Mouse (Mus musculus) CH12.LX (cell line): ENCODE measurements around the gene Ilvbl. TPM values are rescaled to one million over a fixed set of nuclear protein-coding genes. Genes with fewer than 3 reads are reported as not detected.

Experiments used
- DNase-seq: peaks from one replicate; pipeline ENCODE4 v3.0.0-alpha.2; 2013; ENCODE audit errors: extremely low read depth
- H3K27ac ChIP-seq: 2 replicates; pipeline ENCODE4 v1.5.1; 2012; ENCODE audit warnings: low read depth, mild to moderate bottlenecking, control low read depth, moderate library complexity; ENCODE audit not compliant: insufficient read depth
- H3K27me3 ChIP-seq: replicated peaks from 2 replicates; pipeline ENCODE3; 2012; ENCODE audit warnings: inconsistent platforms
- H3K36me3 ChIP-seq, 2 experiments: replicated peaks in 1 of 2; 2 replicates each; pipeline versions ENCODE3 to v1.6.1; 2012; ENCODE audit warnings: inconsistent platforms in 1 of 2, low read length in 1 of 2, mild to moderate bottlenecking in 1 of 2, mixed read lengths in 1 of 2, moderate library complexity in 1 of 2; ENCODE audit not compliant: control insufficient read depth in 1 of 2, insufficient read depth in 1 of 2
- H3K4me1 ChIP-seq, 2 experiments: 2 replicates each; pipeline ENCODE4 v1.6.1; 2012; ENCODE audit warnings: inconsistent platforms in 1 of 2, moderate library complexity in 1 of 2; ENCODE audit not compliant: insufficient read depth in 2 of 2, control insufficient read depth in 1 of 2
- H3K4me2 ChIP-seq: 2 replicates; pipeline ENCODE4 v1.6.1; 2012; ENCODE audit warnings: low read depth, mild to moderate bottlenecking, control low read depth; ENCODE audit not compliant: poor library complexity, insufficient read depth, severe bottlenecking
- H3K4me3 ChIP-seq, 3 experiments: fragments of 150-350 bp in 1 of 3; sonication (generic) in 1 of 3; replicated peaks in 1 of 3; 2 replicates each; pipeline versions ENCODE3 to v1.5.1; 2011 to 2012; ENCODE audit warnings: low read depth in 2 of 3, low read length in 2 of 3, mild to moderate bottlenecking in 2 of 3, moderate library complexity in 2 of 3, control low read depth in 1 of 3, improper control_type of control experiment in 1 of 3, inconsistent platforms in 1 of 3, mixed read lengths in 1 of 3; ENCODE audit not compliant: poor library complexity in 1 of 3
- H3K79me2 ChIP-seq: replicated peaks from 2 replicates; pipeline ENCODE4 v1.6.1; 2012; ENCODE audit warnings: mild to moderate bottlenecking, moderate library complexity; ENCODE audit not compliant: control insufficient read depth, poor library complexity, insufficient read depth, severe bottlenecking; ENCODE audit errors: extremely low read depth
- H3K9ac ChIP-seq: 2 replicates; pipeline ENCODE4 v1.6.1; 2012; ENCODE audit warnings: low read depth, mild to moderate bottlenecking, control low read depth, moderate library complexity; ENCODE audit not compliant: insufficient read depth
- H3K9me3 ChIP-seq: replicated peaks from 2 replicates; pipeline ENCODE3; 2012; ENCODE audit warnings: low read length, inconsistent platforms, mixed read lengths
- CHD2 ChIP-seq: IDR thresholded peaks from 2 replicates; pipeline ENCODE4 v1.6.1; 2011; ENCODE audit warnings: low read length, improper control_type of control experiment
- CTCF ChIP-seq, 2 experiments: IDR thresholded peaks in 1 of 2; conservative IDR thresholded peaks in 1 of 2; 2 replicates each; pipeline ENCODE4 v1.5.1; 2011 to 2012; ENCODE audit warnings: low read depth in 2 of 2, low read length in 2 of 2, improper control_type of control experiment in 1 of 2, inconsistent platforms in 1 of 2, mild to moderate bottlenecking in 1 of 2, moderate library complexity in 1 of 2
- EP300 ChIP-seq: IDR thresholded peaks from 2 replicates; pipeline ENCODE4 v1.6.1; 2011; ENCODE audit warnings: low read length, improper control_type of control experiment
- ETS1 ChIP-seq: conservative IDR thresholded peaks from 2 replicates; pipeline ENCODE4 v1.6.1; 2012; ENCODE audit warnings: low read depth, mild to moderate bottlenecking, inconsistent platforms, low read length, improper control_type of control experiment, moderate library complexity
- GABPA ChIP-seq: IDR thresholded peaks from 2 replicates; pipeline ENCODE4 v1.6.1; 2012; ENCODE audit warnings: low read depth, low read length, improper control_type of control experiment, inconsistent platforms; ENCODE audit not compliant: insufficient replicate concordance
- KAT2A ChIP-seq: IDR thresholded peaks from 2 replicates; pipeline ENCODE4 v1.6.1; 2012; ENCODE audit warnings: low read length, improper control_type of control experiment, inconsistent platforms; ENCODE audit not compliant: insufficient replicate concordance
- MAZ ChIP-seq: IDR thresholded peaks from 2 replicates; pipeline ENCODE4 v1.6.1; 2012; ENCODE audit warnings: low read depth, mild to moderate bottlenecking, inconsistent platforms, low read length, improper control_type of control experiment, moderate library complexity
- MEF2A ChIP-seq: IDR thresholded peaks from 2 replicates; pipeline ENCODE4 v1.6.1; 2014; ENCODE audit warnings: low read depth, mild to moderate bottlenecking, inconsistent platforms, low read length, improper control_type of control experiment, borderline replicate concordance
- MYC ChIP-seq: IDR thresholded peaks from 2 replicates; pipeline ENCODE4 v1.6.1; 2011; ENCODE audit warnings: low read depth, mild to moderate bottlenecking, improper control_type of control experiment, low read length
- NRF1 ChIP-seq: IDR thresholded peaks from 2 replicates; pipeline ENCODE4 v1.6.1; 2014; ENCODE audit warnings: low read depth, mild to moderate bottlenecking, inconsistent platforms, low read length, improper control_type of control experiment, moderate library complexity
- POLR2AphosphoS2 ChIP-seq: IDR thresholded peaks from 2 replicates; pipeline ENCODE4 v1.6.1; 2011; ENCODE audit warnings: low read depth, low read length, improper control_type of control experiment
- RAD21 ChIP-seq: IDR thresholded peaks from 2 replicates; pipeline ENCODE4 v1.6.1; 2011; ENCODE audit warnings: low read depth, mild to moderate bottlenecking, low read length, improper control_type of control experiment, moderate library complexity
- RCOR1 ChIP-seq: conservative IDR thresholded peaks from 2 replicates; pipeline ENCODE4 v1.6.1; 2012; ENCODE audit warnings: low read depth, mild to moderate bottlenecking, inconsistent platforms, low read length, improper control_type of control experiment
- SIN3A ChIP-seq: IDR thresholded peaks from 2 replicates; pipeline ENCODE4 v1.6.1; 2012; ENCODE audit warnings: low read length, improper control_type of control experiment, inconsistent platforms
- UBTF ChIP-seq: IDR thresholded peaks from 2 replicates; pipeline ENCODE4 v1.6.1; 2012; ENCODE audit warnings: low read depth, mild to moderate bottlenecking, inconsistent platforms, low read length, improper control_type of control experiment, moderate library complexity
- USF2 ChIP-seq: conservative IDR thresholded peaks from 2 replicates; pipeline ENCODE4 v1.6.1; 2011; ENCODE audit warnings: low read depth, low read length, improper control_type of control experiment
- ZKSCAN1 ChIP-seq: IDR thresholded peaks from 2 replicates; pipeline ENCODE4 v1.6.1; 2012; ENCODE audit warnings: low read depth, inconsistent platforms, low read length, improper control_type of control experiment, borderline replicate concordance
- ZMIZ1 ChIP-seq: IDR thresholded peaks from 2 replicates; pipeline ENCODE4 v1.6.1; 2012; ENCODE audit warnings: low read depth, mild to moderate bottlenecking, inconsistent platforms, low read length, improper control_type of control experiment
- dilution Hi-C: fragments of 300-500 bp; cut with MboI; formaldehyde crosslinking; loops from 2 replicates; pipeline ENCODE4 v1.14.3; 2020; ENCODE audit warnings: low sequenced_read_pairs; ENCODE audit not compliant: extremely low pct_unique_long_range_greater_than_20kb, extremely low pct_ligation_motif_present
- in situ Hi-C: fragments of 300-500 bp; cut with MboI; formaldehyde crosslinking; loops from 3 replicates; pipeline ENCODE4 v1.14.3; 2019; ENCODE audit warnings: low sequenced_read_pairs, low pct_ligation_motif_present, low pct_unique_long_range_greater_than_20kb, mixed read lengths
- polyA plus RNA-seq: library from polyadenylated mRNA; unstranded; fragments of >175 nt; gene quantifications from 2 replicates; pipeline ENCODE4 v1.2.1, GENCODE M21; 2012; ENCODE audit warnings: low read depth; ENCODE audit not compliant: insufficient read length
- total RNA-seq, 2 experiments: library from RNA; depleted of rRNA; stranded (reverse); fragments of 300-350 nt in 1 of 2; fragments of >200 nt in 1 of 2; gene quantifications; 2 replicates each; pipeline ENCODE4 v1.2.3; 2012 to 2014

Gene Ilvbl
- total and polyA plus RNA-seq, 3 experiments = 11.7 to 21.2 (median 20.5) TPM

- dilution Hi-C loops = no loop called here
Observed at GRCm38 (mm10) chr10:78565070-78565469, 9.1 kb upstream of the Ilvbl start.

GRCm38 (mm10) chr10:78569191-78569590 lies 5.0 kb upstream of the Ilvbl start:
- no peaks in the 10 kb centered on the region for H3K79me2 ChIP-seq
- dilution Hi-C loops = no loop called here
- H3K4me1 ChIP-seq = peaks cover 5 to 13% of the 10 kb centered on the region in 2 experiments; a peak in 3 of 4 replicates
- no peak for TF ChIP-seq MAZ
- no peak for TF ChIP-seq GABPA
- no peak for TF ChIP-seq EP300
- TF ChIP-seq USF2 = no peak
- no peak for TF ChIP-seq RCOR1
- no peak for TF ChIP-seq CTCF (conservative IDR thresholded peaks at IDR 0.05 in 1 of 2, IDR thresholded peaks at IDR 0.05 in 1 of 2; ENCODE audit: low read depth in 2 of 2, low read length in 2 of 2)
- no peak for TF ChIP-seq MEF2A
- no peak overlapping the region for H3K27ac ChIP-seq
- no peaks in the 10 kb centered on the region for H3K9me3 ChIP-seq
- H3K4me3 ChIP-seq = no peak overlapping the region
- H3K9ac ChIP-seq = no peak overlapping the region
- peaks cover 39% of the 10 kb centered on the region for H3K27me3 ChIP-seq
- H3K36me3 ChIP-seq = no peaks in the 10 kb centered on the region
- H3K4me2 ChIP-seq = no peak overlapping the region
- in situ Hi-C loops = no loop called here
- DNase-seq = no peak

More at GRCm38 (mm10) chr10:78565070-78565469, 9.1 kb upstream of the Ilvbl start:
- in situ Hi-C loops = no loop called here
- Histone ChIP-seq H3K36me3 (no peaks in the 10 kb centered on the region), H3K4me3 (no peak overlapping the region), H3K9me3 (no peaks in the 10 kb centered on the region), H3K79me2 (no peaks in the 10 kb centered on the region)
- TF ChIP-seq KAT2A (no peak), GABPA (no peak), UBTF (no peak), ZKSCAN1 (no peak), CHD2 (no peak), MYC (no peak), SIN3A (no peak), POLR2AphosphoS2 (no peak), ETS1 (no peak), RAD21 (no peak), ZMIZ1 (no peak), NRF1 (no peak)
- TF ChIP-seq, all 38 proteins: peak for 0
- Histone ChIP-seq H3K27ac (no peak overlapping the region), H3K4me2 (no peak overlapping the region), H3K9ac (no peak overlapping the region), H3K4me1 (no peaks in the 10 kb centered on the region), H3K27me3 (peaks cover 19% of the 10 kb centered on the region)
- DNase-seq = no peak
